Mouse (Mus musculus) retina, embryonic 14.5 days (tissue): ENCODE results near the gene Myrf.

Source experiments
- DNase-seq: peaks from one replicate; pipeline ENCODE4 v3.0.0-alpha.2; 2015; ENCODE audit warnings: low spot score

Myrf gene

GRCm38 (mm10) chr19:10205051-10205450, 35.5 kb downstream of the Myrf start:
- DNase-seq, result no peak

- DNase-seq, result peak; percentile 60
Observed at GRCm38 (mm10) chr19:10204616-10205001, 35.9 kb downstream of the Myrf start.

GRCm38 (mm10) chr19:10203848-10204615, 36.5 kb downstream of the Myrf start, which contains the start of the genes Tmem258 and Fen1:
TSS of gene Tmem258 (plus strand) at chr19:10204014.
TSS of gene Fen1 (minus strand) at chr19:10204169.
- peak; percentile 93 for DNase-seq

- no peak for DNase-seq
Observed at GRCm38 (mm10) chr19:10203146-10203847, 37.3 kb downstream of the Myrf start.

GRCm38 (mm10) chr19:10198723-10199122, 41.8 kb downstream of the Myrf start:
- peak; percentile 94 for DNase-seq

GRCm38 (mm10) chr19:10198286-10198685, 42.3 kb downstream of the Myrf start:
- no peak for DNase-seq

GRCm38 (mm10) chr19:10197130-10197529, 43.4 kb downstream of the Myrf start:
- no peak for DNase-seq

GRCm38 (mm10) chr19:10195252-10195651, 45.3 kb downstream of the Myrf start:
- DNase-seq, result no peak

- no peak for DNase-seq
Observed at GRCm38 (mm10) chr19:10194337-10194736, 46.2 kb downstream of the Myrf start.

GRCm38 (mm10) chr19:10191326-10191725, 49.2 kb downstream of the Myrf start:
- no peak for DNase-seq

- DNase-seq, result peak; percentile 83
Observed at GRCm38 (mm10) chr19:10190796-10191195, 49.8 kb downstream of the Myrf start.

- no peak for DNase-seq
Observed at GRCm38 (mm10) chr19:10189940-10190339, 50.6 kb downstream of the Myrf start.

GRCm38 (mm10) chr19:10189022-10189421, 51.5 kb downstream of the Myrf start:
- DNase-seq, result no peak

GRCm38 (mm10) chr19:10188281-10188811, 52.2 kb downstream of the Myrf start:
- no peak for DNase-seq

- DNase-seq, result no peak
Observed at GRCm38 (mm10) chr19:10186569-10186968, 54.0 kb downstream of the Myrf start.

- no peak for DNase-seq
Observed at GRCm38 (mm10) chr19:10185876-10186275, 54.7 kb downstream of the Myrf start.

- peak; percentile 56 for DNase-seq
Observed at GRCm38 (mm10) chr19:10184096-10184495, 56.5 kb downstream of the Myrf start.

- peak; percentile 72 for DNase-seq
Observed at GRCm38 (mm10) chr19:10183299-10183983, 57.1 kb downstream of the Myrf start.

GRCm38 (mm10) chr19:10182670-10183298, 57.8 kb downstream of the Myrf start, which contains the start of gene Fads1:
TSS of gene Fads1 (plus strand) at chr19:10182888.
- peak; percentile 97 for DNase-seq

GRCm38 (mm10) chr19:10182142-10182541, 58.4 kb downstream of the Myrf start:
- DNase-seq, result no peak

- no peak for DNase-seq
Observed at GRCm38 (mm10) chr19:10181225-10181624, 59.3 kb downstream of the Myrf start.

GRCm38 (mm10) chr19:10176941-10177372, 63.6 kb downstream of the Myrf start:
- peak; percentile 26 for DNase-seq
